Mouse (Mus musculus) thymus, postnatal 25 days (tissue): ENCODE results near the gene Pth1r.
"Not testable (repeated sequence)": the region's sequence is repeated elsewhere in the genome, so short reads cannot be mapped to it uniquely, and the experiment has no call there.

Experiments
- DNase-seq: peaks from one replicate; pipeline ENCODE4 v3.0.0; 2022

Pth1r gene

DNA sequence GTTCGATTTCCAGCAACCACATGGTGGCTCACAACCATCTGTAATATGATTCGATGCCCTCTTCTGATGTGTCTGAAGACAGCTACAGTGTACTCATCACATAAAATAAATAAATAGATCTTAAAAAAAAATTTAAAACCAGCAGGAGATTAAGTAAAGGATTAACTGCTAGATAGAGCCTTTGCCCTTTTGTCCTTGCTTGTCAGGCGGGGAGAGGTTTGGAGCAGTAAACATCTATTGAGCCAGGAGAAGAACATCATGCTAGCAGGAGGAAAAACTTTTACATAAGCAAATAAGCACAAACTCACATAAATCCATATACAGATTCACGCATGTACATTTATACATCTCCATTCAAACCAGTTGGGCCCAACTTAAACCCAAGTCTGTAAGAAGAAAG is 34.4 kb downstream of the Pth1r start:
- DNase-seq: no peak

DNA sequence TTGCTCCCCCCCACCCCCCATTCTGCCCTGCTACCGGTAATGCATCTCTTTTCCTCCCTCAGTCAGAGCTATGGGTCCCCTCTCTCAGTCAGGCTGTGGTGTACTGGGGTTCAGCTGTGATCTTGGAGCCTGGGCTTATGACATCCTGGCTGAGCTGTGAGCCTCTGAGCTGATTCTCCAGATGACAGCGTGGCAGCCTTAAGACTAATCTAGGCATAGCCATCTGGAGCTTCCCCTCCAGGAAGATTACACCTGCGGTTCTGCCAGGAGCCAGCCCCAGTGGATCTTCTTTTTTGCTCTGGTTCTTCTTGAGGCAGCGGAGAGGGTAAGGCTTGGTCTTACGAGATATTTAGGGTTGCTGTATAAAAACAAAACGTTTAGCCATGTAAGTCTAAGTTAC is 34.9 kb downstream of the Pth1r start:
- DNase-seq: no peak

DNA sequence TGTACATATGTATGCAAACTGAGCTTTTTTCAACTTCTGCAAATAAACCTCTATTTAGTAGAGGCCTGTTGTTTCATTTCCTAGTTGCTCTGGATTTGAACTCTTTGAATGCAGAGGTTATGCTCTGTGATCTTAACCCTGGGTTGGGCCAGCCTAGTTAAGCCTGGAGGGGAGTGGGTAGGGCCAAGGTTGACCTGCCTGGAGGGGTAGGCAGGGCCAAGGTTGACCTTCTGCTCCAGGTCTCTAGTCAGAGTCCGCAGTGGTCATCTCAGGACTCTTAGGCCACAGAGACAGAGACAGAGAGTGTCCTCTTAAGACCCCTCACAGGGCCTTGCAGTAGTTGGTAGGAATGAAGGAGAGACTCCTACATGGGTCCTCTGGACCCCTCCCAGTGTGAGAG is 35.4 kb downstream of the Pth1r start:
- no peak for DNase-seq

GRCm38 (mm10) chr9:110709640-110710258 is 37.2 kb downstream of the Pth1r start:
- peak; percentile 88 for DNase-seq

- no peak for DNase-seq
Measured at GRCm38 (mm10) chr9:110706784-110707183, 40.2 kb downstream of the Pth1r start.

GRCm38 (mm10) chr9:110703951-110704350 is 43.0 kb downstream of the Pth1r start:
- DNase-seq: no peak

DNA sequence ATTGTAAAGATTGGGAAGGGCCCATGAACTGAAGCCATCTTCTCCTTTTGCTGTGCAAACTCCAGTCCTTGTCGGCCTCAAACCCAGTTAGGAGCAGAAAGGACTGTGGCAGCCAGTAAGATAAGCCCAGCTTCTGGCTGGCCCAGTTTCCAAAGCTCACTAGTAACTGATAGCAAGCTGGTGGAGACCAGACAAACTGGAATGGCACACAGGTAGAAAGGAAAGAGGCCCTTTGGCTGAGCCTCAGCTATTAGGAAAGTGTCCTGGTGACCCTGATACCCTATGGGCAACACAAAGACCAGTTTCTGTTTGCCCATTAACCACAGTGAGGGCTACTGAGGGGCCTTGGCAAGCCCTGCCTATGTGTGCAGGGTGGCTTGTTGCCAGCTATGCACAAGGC is 44.1 kb downstream of the Pth1r start:
- no peak for DNase-seq

DNA sequence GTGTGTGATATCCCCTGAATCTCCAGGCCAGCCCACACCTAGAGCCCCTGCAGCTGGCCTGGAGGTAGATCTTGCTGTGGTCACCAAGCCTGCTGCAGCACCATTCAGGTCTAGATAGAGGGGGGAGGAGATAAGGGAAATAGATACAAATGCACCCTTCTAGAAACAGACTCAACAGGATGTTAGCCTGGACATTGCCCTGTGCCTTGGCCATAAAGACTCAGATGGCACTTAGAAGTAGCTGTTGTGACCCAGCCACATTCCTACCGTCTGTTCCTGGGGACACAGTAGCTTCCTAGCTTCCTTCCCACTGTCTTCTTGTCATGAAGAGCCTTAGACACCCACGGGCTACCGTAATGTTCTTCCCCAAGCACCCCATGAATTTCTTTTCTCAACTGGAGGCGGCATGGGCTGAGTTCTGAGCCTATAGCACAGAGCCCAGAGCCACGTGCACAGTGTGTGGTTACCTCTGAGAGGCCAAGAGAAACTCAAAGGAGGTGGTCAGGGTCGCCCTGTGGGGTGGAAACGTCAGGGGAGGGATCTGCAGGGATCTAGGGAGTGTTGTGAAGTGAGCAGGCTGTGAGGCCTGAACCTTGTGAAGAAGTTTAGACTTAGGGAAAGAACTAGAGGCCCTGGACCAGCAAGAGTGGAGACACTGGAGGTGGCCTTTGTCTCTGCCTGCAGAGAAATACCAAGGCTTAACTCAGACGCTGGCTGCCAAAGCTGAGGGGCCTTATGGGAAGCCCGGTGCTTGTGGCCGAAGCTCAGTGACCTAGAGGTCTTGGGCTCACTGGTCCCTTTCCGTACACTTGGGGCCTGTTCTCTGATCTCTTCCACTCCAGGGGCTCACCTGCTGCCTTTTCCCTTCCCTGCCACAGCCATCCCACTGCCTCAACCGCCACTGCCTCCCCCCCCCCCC is 45.6 kb downstream of the Pth1r start:
- DNase-seq: no peak

DNA sequence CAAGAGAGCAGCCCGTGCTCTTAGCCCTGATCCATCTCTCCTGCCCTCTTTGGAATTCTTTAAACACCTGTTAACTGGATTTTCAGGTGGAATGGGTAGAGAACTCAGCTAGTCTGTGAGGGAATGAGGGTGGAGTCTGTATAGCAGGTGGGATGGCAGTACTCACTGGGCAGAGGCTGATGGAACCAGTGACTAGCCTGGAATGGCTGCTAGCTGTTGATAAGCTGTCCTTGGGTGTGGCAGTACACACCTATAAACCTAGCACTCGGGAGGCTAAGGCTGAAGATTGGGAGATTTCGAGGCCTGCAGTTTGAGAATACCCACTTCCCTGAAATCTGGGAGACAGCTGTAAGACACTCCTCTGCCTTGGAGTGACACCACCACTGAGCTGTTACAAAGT is 47.4 kb downstream of the Pth1r start:
- DNase-seq: no peak

DNA sequence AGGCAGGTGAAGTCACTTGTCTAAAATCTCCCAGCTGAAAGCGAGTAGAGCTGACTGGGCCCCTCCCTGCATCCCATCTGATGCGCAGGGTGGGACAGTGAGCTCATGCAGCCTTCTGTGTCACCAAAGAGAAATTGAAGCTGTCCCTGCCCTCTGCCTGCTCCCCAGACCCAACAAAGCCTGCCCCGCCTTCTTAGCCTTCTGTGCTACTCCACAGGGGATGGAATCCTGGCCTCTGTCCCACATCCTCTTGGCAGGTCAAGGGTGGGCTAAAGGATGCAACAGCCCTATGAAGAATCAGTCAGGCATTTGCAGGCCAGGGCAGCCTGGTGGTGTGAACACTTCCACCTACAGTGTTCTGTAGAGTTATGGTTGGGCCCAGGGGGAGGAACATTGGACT is 49.5 kb downstream of the Pth1r start:
- no peak for DNase-seq

GRCm38 (mm10) chr9:110696427-110696826 is 50.5 kb downstream of the Pth1r start:
- no peak for DNase-seq

GRCm38 (mm10) chr9:110695165-110695755 is 51.7 kb downstream of the Pth1r start:
- DNase-seq: no peak

- DNase-seq: no peak
Measured at GRCm38 (mm10) chr9:110689261-110689779, 57.6 kb downstream of the Pth1r start.

DNA sequence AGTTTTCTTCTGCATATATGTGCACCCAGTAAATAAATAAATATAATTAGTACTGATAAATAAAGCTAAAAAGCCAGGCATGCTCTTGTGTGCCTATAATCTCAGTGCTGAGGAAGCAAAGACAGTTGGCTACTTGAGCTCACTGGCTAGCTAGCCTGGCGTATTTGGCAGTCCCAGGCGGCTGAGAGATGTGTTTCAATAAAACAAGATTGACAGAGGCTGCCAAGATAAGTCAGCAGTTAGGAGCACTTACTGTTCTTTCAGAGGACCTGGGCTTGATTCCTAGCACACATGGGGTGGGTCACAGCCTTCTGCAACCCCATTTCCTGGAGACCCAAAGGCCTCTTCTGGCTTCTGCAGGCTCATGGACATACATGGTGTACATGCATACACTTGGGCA is 59.1 kb downstream of the Pth1r start:
- no peak for DNase-seq

DNA sequence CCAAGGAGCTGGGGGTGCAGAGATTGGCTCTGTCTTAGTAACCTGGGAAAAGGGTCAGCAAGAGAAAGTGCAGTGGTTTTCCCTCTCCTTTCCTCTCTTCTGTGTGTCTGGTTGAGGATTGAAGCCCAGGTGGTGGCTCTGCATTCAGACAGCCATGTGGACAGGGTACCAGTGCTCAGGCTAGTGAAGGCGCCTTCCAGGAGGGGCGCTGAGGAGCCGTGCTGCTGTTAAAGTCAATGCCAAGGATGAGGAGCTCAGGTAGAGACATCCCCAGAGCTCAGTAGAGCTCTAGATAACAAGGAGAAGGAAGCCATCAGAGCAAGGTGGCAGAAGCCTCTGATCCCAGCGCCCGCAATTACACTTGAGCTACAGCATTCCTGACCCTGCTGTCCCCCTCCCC is 59.9 kb downstream of the Pth1r start:
- no peak for DNase-seq

DNA sequence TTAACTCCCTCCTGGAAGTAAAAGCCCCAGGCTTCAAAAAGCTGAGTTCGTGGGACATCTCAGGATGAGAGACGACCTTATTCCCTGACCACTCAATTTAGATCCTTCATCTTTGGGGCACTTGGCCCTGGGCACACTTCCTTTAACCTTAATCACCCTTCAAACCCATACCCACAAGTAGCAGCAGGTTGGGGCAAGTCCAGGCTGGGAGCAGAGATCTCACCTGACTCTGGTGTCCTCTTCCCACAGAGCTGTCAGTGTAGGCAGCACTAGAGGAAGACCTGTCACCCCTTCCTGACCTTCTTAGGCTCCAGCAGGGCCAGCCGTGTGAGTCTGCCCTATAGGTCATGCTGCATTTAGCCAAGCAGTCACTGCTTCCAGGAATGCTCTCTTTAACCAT is 60.5 kb downstream of the Pth1r start:
- DNase-seq: no peak

DNA sequence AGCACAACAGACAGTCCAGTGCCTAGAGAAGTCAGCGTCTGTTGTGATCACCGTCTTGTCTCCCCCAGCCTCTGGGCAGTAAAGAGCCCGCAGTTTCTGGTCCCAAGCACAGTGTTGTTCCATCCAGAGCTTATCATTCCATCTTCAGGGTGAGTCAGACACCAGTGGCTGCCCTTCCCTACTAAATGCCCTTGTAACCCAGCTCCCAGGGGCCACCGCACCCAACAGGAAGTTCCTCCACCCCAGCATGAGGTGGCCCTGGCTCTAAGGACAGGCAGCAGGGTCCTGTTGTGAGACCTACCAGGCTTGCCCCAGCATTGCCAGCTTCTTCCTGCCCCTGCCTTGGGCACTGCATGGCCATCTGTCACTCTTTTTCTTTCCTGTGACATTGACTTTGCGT is 61.4 kb downstream of the Pth1r start:
- DNase-seq: no peak

DNA sequence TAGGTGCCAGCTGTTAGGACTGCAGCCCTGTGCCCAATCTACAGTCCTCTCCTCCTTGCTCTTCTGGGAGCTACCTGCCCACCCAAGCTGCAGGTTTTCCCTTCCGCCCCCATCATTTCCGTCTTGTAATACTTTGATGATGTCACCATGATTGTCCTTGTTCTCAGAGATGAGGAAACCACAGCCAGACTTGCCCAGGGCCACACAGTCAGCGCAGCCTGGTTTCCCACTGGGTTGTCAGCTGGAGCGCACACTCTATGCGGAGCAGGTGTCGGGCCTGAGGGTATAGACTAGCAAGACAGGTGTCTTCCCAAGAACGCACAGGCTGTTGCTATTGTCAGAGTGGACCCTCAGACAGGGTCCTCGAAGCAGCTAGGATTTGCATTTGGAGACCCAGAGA is 61.8 kb downstream of the Pth1r start:
- DNase-seq: peak; percentile 13

DNA sequence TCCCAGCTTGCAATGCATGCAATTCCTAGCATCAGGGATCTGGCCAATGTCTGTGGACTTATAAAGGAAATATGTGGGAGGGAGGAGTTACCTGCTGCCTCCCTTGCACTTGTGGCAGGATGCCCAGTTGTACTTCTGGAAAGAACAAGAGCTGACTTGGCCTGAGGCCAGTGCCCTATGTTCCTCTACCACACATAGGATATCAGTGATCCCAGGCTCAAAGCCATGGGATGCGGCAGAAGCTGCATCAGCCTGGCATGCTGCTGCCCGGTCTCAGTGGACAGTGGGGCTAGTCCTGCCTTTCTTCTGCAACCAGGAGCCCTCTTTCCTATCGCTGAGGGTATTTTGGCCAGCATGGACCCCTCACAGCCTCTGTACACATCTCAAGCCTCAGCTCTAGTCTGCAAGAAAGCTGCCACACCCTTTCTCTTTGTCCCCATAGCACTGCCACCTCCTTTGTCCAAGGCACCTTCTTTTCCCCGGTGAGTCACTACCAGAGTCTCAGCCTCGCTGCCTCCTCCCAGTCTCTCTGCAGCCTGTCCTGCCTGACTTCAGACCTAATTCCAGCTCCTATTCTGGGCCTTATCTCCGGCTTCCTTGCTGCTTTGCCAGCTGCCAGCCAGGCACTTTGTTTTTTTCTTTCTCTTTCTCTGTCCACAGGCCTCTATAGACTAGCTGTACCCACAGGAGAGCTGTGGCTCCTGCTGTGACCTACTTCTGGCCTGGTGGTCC is 62.7 kb downstream of the Pth1r start:
- peak; percentile 5 for DNase-seq

DNA sequence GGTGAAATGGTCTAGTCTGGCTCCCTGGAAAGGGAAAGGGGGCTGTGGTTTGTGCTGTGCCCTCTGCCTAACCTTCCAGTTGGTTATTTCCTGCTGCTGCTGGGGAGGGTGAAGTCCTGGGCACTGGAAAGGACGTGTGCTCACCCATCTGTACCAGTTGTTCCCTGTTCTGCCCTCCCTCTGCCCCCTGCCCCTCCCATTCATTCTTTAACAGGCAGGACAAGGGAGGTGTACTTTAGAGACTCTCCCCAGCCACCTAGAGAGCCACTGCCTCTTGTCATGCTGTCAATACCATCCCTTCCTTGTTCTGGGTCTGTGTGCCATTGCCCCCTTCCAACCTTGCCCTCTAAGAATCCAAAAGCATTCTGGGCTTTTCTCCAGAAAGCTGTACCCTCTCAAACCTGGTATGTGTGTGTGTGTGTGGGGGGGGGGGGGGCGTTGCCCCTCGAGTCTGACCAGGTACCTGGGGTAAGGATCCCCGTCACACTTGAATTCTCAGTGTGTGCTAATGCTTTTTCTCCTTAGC is 63.3 kb downstream of the Pth1r start:
- DNase-seq: no peak

- not testable (repeated sequence) for DNase-seq
Measured at GRCm38 (mm10) chr9:110682697-110683096, 64.2 kb downstream of the Pth1r start.

DNA sequence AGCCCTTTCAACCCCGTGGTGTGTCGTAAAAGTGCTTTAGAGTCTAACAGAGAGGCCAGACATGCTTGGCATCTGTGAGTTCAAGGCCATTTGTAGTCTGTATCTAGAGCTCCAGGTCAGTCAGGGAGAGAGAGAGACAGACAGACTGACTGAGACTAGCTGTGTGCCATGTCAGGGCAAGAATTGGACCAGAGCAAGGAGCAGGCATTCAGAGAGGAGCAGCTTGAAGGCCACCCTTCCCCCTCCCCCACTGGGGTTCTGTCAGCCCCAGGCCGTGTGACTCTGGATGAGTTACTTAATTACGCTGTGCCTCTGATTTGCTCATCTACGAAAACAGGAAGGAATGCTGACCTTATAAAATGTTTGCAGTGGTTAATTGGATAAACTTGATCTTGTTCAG is 64.7 kb downstream of the Pth1r start:
- DNase-seq: no peak

DNA sequence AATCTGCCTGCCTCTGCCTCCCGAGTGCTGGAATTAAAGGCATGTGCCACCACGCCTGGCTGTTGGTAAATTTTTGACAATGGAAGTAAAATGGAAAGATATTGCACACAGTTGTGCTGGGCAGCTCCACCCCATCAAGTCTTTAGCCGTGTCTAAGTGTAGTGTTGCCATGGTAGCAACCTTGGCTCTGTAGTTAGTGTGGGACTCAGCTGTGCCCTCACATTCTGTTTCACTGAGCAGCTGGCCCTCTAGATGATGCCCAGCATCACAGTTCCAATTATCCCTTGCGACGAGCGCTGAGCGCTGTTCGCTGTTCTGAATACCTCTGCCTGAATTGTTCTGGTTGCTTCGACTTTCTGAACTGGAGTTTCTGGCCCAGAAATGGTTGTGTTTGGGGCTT is 65.1 kb downstream of the Pth1r start:
- no peak for DNase-seq
